Mouse (Mus musculus) C2C12 (cell line): ENCODE measurements around the gene Gm14443.

Source experiments
- CTCF ChIP-seq: IDR thresholded peaks from one replicate; pipeline ENCODE4 v1.5.1; 2011; ENCODE audit not compliant: control insufficient read depth, insufficient read depth, insufficient read length
- MYOD1 ChIP-seq: IDR thresholded peaks from one replicate; pipeline ENCODE4 v1.6.1; 2011; ENCODE audit warnings: low read depth; ENCODE audit not compliant: control insufficient read depth, insufficient read length
- USF1 ChIP-seq: IDR thresholded peaks from one replicate; pipeline ENCODE4 v1.6.1; 2011; ENCODE audit warnings: low read depth, mild to moderate bottlenecking, control low read depth, moderate library complexity

DNA sequence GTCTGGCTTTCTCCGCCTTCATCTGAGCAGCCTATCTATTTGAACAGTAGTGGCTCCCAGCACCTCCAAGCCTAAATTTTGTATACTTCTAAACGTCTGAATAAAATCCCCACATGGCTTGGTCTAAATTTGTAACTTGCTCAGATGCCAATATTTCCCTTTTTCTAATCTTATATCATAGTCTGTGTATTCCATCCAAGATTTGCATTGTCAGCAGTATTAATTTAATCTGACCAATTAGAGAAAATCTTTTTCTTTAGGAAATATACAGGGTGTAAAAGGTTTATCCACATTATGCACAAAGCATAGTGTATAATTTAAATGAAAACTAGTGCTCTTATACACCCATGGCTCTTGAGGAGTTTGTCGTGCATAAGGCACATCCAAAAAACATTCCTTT lies 17.0 kb downstream of the Gm14443 start:
- no peak for TF ChIP-seq CTCF
- TF ChIP-seq MYOD1: no peak
- no peak for TF ChIP-seq USF1
